Mouse (Mus musculus): Measurements from ENCODE around the gene Scly. TPM values are rescaled to one million over a fixed set of nuclear protein-coding genes. Genes with fewer than 3 reads are reported as not detected.
A peak's percentile ranks its signal among the peaks of the same experiment; 100 is the strongest.

Scly gene
- polyA plus RNA-seq (2016; fragmentation: Nextera tagmentation; extraction: Ambion mirVana) = 13.4 and 14.1 TPM in 2 replicates

DNA sequence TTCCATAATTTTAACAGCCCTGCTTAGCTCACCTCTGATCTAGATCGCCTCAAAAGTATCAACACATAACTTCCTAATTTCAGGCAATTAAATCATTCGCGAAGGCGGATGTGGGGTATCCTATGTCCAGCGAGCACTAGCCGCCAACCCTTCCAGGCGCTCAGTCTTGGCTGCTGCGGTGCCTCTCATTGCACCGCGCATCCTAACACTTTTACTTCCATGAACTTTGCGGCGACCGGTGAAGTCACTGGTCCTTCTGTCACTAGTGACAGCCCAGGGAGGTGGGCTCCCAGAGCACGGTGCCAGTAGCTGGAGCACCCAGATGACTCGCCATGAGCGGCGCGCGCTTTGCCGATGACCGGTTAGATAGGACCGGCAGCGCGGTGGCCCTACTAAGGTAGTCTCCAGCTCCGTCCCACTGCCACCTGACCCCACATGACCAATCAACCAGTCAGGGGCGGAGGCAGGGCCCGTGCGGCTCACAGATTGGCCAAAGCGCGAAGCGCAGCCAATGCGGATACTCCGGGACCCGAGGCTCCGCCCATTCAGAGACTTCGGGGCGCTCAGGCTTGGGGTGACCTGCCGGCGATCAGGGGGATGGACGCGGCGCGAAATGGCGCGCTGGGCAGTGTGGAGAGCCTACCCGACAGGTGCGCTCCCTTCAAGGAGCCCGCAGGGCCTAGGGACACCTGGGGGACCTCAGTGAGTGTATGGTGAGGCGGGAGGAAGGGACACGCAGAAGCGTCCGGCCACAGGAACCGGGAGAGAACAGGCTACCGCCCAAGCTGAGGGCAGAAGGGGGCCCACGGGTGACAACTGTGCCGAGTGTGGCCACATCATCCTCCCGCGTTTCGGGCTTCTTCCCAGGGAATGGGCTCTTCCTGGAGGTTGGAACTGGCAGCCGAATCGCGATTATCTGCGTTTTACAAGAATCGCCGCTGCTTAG is at the start of gene Scly:
TSS of gene Scly (plus strand) at position 540 of the 946 bp plus-strand sequence.
- 1% methylated on average over 63 of the region's 65 CpGs for WGBS
- H3K27ac ChIP-seq = peak within 1 kb of the TSS; percentile 82

GRCm38 (mm10) chr1:91248970-91249369 is 49.2 kb upstream of the Scly start:
- Histone ChIP-seq H3K4me1 (peaks cover 23% of the 10 kb centered on the region), H3K4me3 (peak overlapping the region; percentile 89), H3K36me3 (no peaks in the 10 kb centered on the region), H3K27ac (peak overlapping the region; percentile 86), H3K27me3 (ENCODE audit: low read depth, poor library complexity, severe bottlenecking) (no peaks in the 10 kb centered on the region), H3K9me3 (replicated peaks) (no peaks in the 10 kb centered on the region)
- WGBS = 45% methylated on average over 4 of the region's 4 CpGs
- no peak for DNase-seq (ENCODE audit: low spot score)

More for the DNA sequence above, at the start of gene Scly:
- Histone ChIP-seq H3K9me3 (replicated peaks) (no peaks in the 10 kb centered on the region), H3K4me3 (peak within 1 kb of the TSS; percentile 92), H3K27me3 (ENCODE audit: low read depth, poor library complexity, severe bottlenecking) (no peaks in the 10 kb centered on the region), H3K36me3 (peaks cover 7% of the 10 kb centered on the region), H3K4me1 (peaks cover 12% of the 10 kb centered on the region)
- peak; percentile 90 for DNase-seq (ENCODE audit: low spot score)

GRCm38 (mm10) chr1:91249564-91250414 is 48.3 kb upstream of the Scly start, which contains the start of gene Ube2f:
Gene Ube2f (plus strand): TSS chr1:91250304.
- H3K4me3 ChIP-seq = peak within 1 kb of the TSS; percentile 89
- no peaks in the 10 kb centered on the region for H3K9me3 ChIP-seq (replicated peaks)
- DNase-seq (ENCODE audit: low spot score) = peak; percentile 90
- peak within 1 kb of the TSS; percentile 92 for H3K27ac ChIP-seq
- no peaks in the 10 kb centered on the region for H3K27me3 ChIP-seq (ENCODE audit: low read depth, poor library complexity, severe bottlenecking)
- 1% methylated on average over 43 of the region's 43 CpGs for WGBS
- H3K36me3 ChIP-seq = peaks cover 7% of the 10 kb centered on the region
- peaks cover 23% of the 10 kb centered on the region for H3K4me1 ChIP-seq

- peak overlapping the region; percentile 92 for H3K27ac ChIP-seq
- 1% methylated on average over 69 of the region's 70 CpGs for WGBS
- peak; percentile 46 for DNase-seq (ENCODE audit: low spot score)
- peaks cover 9% of the 10 kb centered on the region for H3K36me3 ChIP-seq
- H3K9me3 ChIP-seq (replicated peaks) = no peaks in the 10 kb centered on the region
- H3K4me3 ChIP-seq = peak overlapping the region; percentile 89
- H3K4me1 ChIP-seq = peaks cover 23% of the 10 kb centered on the region
- H3K27me3 ChIP-seq (ENCODE audit: low read depth, poor library complexity, severe bottlenecking) = no peaks in the 10 kb centered on the region
Observed at GRCm38 (mm10) chr1:91250415-91251147, 47.6 kb upstream of the Scly start.

DNA sequence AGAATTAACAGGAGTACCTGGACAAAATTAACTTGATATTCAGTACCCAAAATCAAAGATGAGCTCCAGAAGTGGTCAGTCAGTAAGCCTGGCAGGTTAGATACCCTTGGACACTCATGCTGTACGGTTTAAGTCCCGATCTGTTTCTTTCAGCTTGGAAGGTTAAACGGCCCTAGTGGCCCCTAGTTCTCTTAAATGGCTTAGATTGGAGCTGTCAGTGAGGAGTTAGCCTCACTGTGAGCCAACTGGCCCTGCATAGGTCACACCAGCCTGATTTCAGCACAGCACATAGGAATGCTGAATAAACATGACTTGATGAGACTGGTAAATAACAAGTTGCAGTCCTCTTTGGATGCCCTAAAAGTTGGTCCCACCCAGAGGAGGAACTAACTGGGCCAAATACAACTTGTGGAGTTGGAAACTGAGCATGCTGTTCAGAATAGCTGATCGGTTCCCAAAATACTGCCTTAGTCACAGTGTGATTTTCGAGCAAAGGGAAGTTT is 46.9 kb upstream of the Scly start:
- no peak for DNase-seq (ENCODE audit: low spot score)
- Histone ChIP-seq H3K9me3 (replicated peaks) (no peaks in the 10 kb centered on the region), H3K27ac (peak overlapping the region; percentile 92; the same call in 1 of the 2 replicates), H3K27me3 (ENCODE audit: low read depth, poor library complexity, severe bottlenecking) (no peaks in the 10 kb centered on the region), H3K36me3 (peaks cover 11% of the 10 kb centered on the region), H3K4me3 (peak overlapping the region; percentile 89), H3K4me1 (peaks cover 23% of the 10 kb centered on the region)
- WGBS = 60% methylated on average over 5 of the region's 5 CpGs

DNA sequence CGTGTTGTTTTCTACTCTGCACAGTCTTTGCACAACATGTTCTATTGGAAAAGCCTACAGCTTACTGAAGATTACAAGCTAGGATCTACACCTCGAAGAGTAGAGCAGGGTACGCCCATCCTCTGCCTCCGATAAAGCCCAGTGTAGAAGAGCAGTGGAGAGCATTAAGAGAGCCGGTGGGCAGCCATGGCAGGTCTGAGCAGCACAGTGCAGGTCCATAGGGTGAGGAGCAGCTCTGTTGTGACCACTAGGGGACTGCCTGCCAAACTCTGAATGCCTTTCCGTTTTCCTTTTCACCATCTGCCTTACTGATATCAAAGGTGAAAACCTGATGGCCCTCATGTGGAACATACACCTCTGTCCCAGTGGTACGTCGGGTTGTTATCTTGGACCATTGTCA is 46.2 kb upstream of the Scly start:
- WGBS = 67% methylated on average over 8 of the region's 8 CpGs
- no peak overlapping the region for H3K27ac ChIP-seq
- no peaks in the 10 kb centered on the region for H3K9me3 ChIP-seq (replicated peaks)
- H3K4me3 ChIP-seq = peak overlapping the region; percentile 89
- no peaks in the 10 kb centered on the region for H3K27me3 ChIP-seq (ENCODE audit: low read depth, poor library complexity, severe bottlenecking)
- peaks cover 23% of the 10 kb centered on the region for H3K4me1 ChIP-seq
- peaks cover 17% of the 10 kb centered on the region for H3K36me3 ChIP-seq
- DNase-seq (ENCODE audit: low spot score) = no peak

GRCm38 (mm10) chr1:91257918-91258317 is 40.2 kb upstream of the Scly start:
- Histone ChIP-seq H3K4me1 (no peaks in the 10 kb centered on the region), H3K4me3 (no peak overlapping the region), H3K27ac (no peak overlapping the region), H3K9me3 (replicated peaks) (no peaks in the 10 kb centered on the region), H3K27me3 (ENCODE audit: low read depth, poor library complexity, severe bottlenecking) (no peaks in the 10 kb centered on the region), H3K36me3 (peaks cover 24% of the 10 kb centered on the region)
- DNase-seq (ENCODE audit: low spot score) = no peak

GRCm38 (mm10) chr1:91259794-91260193 is 38.3 kb upstream of the Scly start:
- H3K27me3 ChIP-seq (ENCODE audit: low read depth, poor library complexity, severe bottlenecking) = no peaks in the 10 kb centered on the region
- no peak for DNase-seq (ENCODE audit: low spot score)
- peaks cover 19% of the 10 kb centered on the region; the same call in 1 of the 2 replicates for H3K36me3 ChIP-seq
- WGBS = 89% methylated on average over 5 of the region's 5 CpGs
- no peak overlapping the region for H3K4me3 ChIP-seq
- H3K27ac ChIP-seq = no peak overlapping the region
- H3K4me1 ChIP-seq = no peaks in the 10 kb centered on the region
- no peaks in the 10 kb centered on the region for H3K9me3 ChIP-seq (replicated peaks)

DNA sequence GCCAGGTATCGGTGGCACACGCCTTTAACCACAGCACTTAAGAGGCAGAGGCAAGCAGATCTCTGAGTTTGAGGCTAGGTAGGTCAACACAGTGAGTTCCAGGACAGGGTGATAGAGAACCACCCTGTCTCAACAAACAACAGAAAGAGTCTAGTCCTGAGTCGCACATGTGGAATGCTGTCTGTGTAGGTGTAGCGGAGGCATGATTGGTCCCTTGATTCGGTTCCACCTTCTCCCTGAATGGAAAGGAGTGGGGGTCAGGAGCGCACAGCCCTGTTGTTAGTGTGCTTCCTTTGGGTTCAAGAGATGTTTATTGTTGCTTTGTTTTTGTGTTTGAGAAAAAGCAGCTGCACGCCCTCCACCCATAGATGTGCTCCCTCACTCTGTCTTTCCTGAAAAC is 35.6 kb upstream of the Scly start:
- no peaks in the 10 kb centered on the region for H3K27me3 ChIP-seq (ENCODE audit: low read depth, poor library complexity, severe bottlenecking)
- no peak overlapping the region for H3K4me3 ChIP-seq
- no peak overlapping the region for H3K27ac ChIP-seq
- H3K36me3 ChIP-seq = peaks cover 31% of the 10 kb centered on the region
- no peak for DNase-seq (ENCODE audit: low spot score)
- 93% methylated on average over 7 of the region's 7 CpGs for WGBS
- no peaks in the 10 kb centered on the region for H3K9me3 ChIP-seq (replicated peaks)
- H3K4me1 ChIP-seq = no peaks in the 10 kb centered on the region

GRCm38 (mm10) chr1:91272260-91272659 is 25.9 kb upstream of the Scly start:
- H3K36me3 ChIP-seq = peaks cover 45% of the 10 kb centered on the region
- WGBS = 84% methylated on average over 2 of the region's 2 CpGs
- no peak overlapping the region for H3K27ac ChIP-seq
- H3K4me1 ChIP-seq = no peaks in the 10 kb centered on the region
- no peak overlapping the region for H3K4me3 ChIP-seq
- DNase-seq (ENCODE audit: low spot score) = peak; percentile 22
- no peaks in the 10 kb centered on the region for H3K9me3 ChIP-seq (replicated peaks)
- no peaks in the 10 kb centered on the region for H3K27me3 ChIP-seq (ENCODE audit: low read depth, poor library complexity, severe bottlenecking)

- no peak overlapping the region for H3K4me3 ChIP-seq
- WGBS = 96% methylated on average over 4 of the region's 4 CpGs
- H3K27ac ChIP-seq = no peak overlapping the region
Observed at GRCm38 (mm10) chr1:91276581-91276980, 21.6 kb upstream of the Scly start.

DNA sequence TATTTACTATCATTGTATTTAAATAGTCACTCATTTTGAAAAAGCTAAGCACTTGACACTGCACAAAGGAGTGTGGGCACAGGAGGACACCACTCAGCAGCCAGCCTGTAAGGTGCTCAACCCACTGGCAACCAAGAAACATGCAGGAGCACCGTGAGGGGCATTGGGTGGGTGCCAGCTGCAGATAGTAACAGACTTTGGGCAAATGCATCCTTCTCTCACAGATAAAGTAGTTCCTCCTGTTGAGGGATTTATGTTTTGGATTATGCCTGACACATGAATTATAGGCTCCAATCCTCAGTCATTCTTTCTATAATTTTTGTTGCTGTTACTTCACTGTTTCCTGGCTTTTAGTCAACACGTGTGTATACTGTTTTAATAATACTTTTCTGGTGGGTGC is 20.7 kb upstream of the Scly start:
- no peaks in the 10 kb centered on the region for H3K4me1 ChIP-seq
- no peak overlapping the region for H3K27ac ChIP-seq
- WGBS = 90% methylated on average over 2 of the region's 2 CpGs
- H3K36me3 ChIP-seq = peaks cover 77% of the 10 kb centered on the region
- no peaks in the 10 kb centered on the region for H3K27me3 ChIP-seq (ENCODE audit: low read depth, poor library complexity, severe bottlenecking)
- peak; percentile 8 for DNase-seq (ENCODE audit: low spot score)
- no peaks in the 10 kb centered on the region for H3K9me3 ChIP-seq (replicated peaks)
- H3K4me3 ChIP-seq = no peak overlapping the region

More at GRCm38 (mm10) chr1:91276581-91276980, 21.6 kb upstream of the Scly start:
- peaks cover 73% of the 10 kb centered on the region for H3K36me3 ChIP-seq
- H3K4me1 ChIP-seq = no peaks in the 10 kb centered on the region
- H3K9me3 ChIP-seq (replicated peaks) = no peaks in the 10 kb centered on the region
- DNase-seq (ENCODE audit: low spot score) = no peak
- no peaks in the 10 kb centered on the region for H3K27me3 ChIP-seq (ENCODE audit: low read depth, poor library complexity, severe bottlenecking)

All from limb, embryonic 10.5 days (tissue).